Mouse (Mus musculus) B cell, adult 62 days (primary cell): ENCODE measurements around the gene Dhx38. TPM values are rescaled to one million over a fixed set of nuclear protein-coding genes. Genes with fewer than 3 reads are reported as not detected.

Experiments used
- total RNA-seq: library from RNA; stranded (reverse); gene quantifications from 4 replicates; pipeline ENCODE4 v1.2.4, GENCODE M21; 2023

The Dhx38 gene
- total RNA-seq, result 81.0 to 87.6 TPM (median 84.8 TPM) in 4 replicates

DNA sequence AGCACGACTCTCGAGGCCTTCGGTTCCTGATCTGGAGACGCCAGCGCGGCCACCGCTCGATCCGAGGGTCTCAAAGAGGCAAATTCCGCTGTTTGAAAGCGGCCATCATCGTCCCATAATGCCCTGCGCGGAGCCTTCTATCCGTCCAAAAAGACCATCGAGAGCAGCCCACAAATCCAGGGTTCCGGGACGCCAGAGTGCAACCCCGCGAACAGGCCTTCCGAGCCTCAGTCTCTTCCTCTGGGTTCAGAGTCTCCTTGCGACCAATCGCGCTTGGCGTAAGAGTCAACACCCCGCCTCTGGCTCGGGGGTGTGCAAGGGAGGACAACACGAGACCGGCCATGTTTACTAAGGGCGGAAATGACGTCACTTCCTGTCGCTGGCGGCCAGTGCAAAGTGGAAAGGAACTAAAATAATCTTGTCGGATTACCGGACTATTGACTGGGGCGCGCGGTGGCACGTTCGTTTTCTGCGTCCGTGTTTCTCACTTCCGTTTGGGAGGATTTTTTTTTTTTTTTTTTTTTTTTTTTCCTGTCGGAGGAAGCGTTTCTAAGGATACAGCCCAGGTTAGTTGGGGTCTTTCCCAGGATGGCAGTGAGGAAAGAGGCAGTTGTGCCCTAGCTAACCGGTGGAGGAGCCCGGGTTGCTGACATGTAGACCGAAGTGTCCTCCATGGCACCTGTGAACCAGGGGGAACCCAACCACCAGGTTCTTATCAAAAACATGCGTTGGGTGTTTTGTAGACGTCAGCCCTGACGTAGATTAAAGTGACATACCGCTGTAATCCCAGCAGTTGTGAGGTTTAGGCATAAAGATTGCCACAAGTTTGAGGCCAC lies at the start of gene Dhx38, which contains the start of gene Txnl4b:
Gene Dhx38 (minus strand): TSS at position 364 of the 836 bp plus-strand sequence.
Gene Txnl4b (plus strand): TSS at position 395 of the 836 bp plus-strand sequence.

GRCm38 (mm10) chr8:109614243-109615210 lies 48.9 kb upstream of the Dhx38 start, which contains the start of gene Pkd1l3:
TSS of gene Pkd1l3 (plus strand) at chr8:109614517.

DNA sequence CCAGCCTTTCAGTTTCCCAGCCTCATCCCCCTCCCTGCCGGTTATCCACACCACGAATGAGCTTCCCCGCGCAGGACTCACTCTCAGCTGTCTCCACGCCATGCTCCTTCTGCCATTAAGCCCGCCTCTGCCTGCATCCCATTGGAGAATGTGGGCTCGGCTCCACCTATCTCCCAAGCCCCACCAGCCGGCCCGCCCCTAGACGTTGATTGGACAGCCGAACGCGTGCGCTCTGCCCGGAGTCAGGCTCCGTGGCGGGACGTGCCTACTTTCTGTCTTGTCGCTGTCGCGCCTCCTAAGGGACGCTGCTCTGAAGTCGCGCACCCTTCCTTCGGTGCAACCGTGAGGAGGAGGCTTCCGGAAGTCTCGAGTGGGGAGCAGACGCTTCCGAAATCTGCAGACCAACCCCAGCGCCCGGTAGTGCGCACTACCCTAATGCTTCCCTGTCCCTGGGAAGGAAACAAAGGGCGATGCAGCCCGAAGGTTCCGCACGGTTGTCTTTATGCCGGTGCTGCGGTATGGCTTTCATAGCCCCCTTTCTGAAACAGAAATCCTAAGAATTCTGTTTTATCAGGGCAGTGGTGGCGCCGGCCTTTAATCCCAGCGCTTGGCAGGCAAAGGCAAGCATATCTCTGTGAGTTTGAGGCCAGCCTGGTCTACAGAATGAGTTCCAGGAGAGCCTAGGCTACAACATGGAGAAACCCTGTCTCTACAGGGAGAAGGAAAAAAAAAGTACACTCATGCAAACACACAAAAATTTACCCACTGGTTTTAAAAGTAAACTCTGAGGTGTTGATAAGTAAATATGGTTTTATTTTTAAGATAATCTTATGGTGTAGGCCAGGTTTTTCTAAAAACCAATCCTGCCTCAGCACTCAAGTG lies 42.9 kb upstream of the Dhx38 start, which contains the start of gene Dhodh:
Gene Dhodh (minus strand): TSS at position 403 of the 882 bp plus-strand sequence.

DNA sequence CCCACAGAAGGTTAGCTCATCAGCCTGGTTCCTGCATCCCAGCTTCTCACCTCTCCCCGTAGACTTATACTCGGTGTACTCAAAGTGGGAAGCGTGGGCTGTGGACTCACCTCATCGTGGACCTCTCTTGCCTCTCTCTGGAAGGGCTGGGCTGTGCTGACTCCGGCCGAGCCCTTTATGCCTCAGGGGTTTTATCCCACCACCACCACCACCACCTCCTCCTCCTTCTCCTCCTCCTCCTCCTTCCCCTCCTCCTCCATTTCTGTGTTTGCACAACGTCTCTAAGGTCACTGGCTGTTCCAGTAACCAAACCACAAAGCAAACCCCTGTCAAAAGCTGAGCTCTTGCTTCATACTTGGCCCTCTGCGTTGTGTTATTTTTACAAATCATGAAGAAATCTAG lies 13.2 kb upstream of the Dhx38 start, which contains the start of gene Hp:
Gene Hp (minus strand): TSS at position 273 of the 402 bp plus-strand sequence.

Other genes starting within 250 kb of the Dhx38 start
- not detected in 4 replicates for gene Pmfbp1, start 71.8 kb downstream of the Dhx38 start, total RNA-seq
- 4.4 to 6.8 TPM (median 5.5 TPM) in 4 replicates for gene Txnl4b, start within 50 bp of the Dhx38 start, total RNA-seq
- gene Hp, start 13.3 kb upstream of the Dhx38 start, total RNA-seq, result not detected in 4 replicates
- gene Dhodh, start 42.8 kb upstream of the Dhx38 start, total RNA-seq, result 18.9 to 28.1 TPM (median 23.8 TPM) in 4 replicates
- gene Pkd1l3, start 48.7 kb upstream of the Dhx38 start, total RNA-seq, result 1.2 to 2.2 TPM (median 1.3 TPM) in 4 replicates
- 105 to 121 TPM (median 114 TPM) in 4 replicates for gene Ist1, start 127.4 kb upstream of the Dhx38 start, total RNA-seq
- gene Zfp821, start 139.7 kb upstream of the Dhx38 start, total RNA-seq, result 25.1 to 27.9 TPM (median 26.7 TPM) in 4 replicates
- 34.7 to 38.9 TPM (median 37.9 TPM) in 4 replicates for gene Atxn1l, start 171.9 kb upstream of the Dhx38 start, total RNA-seq
- 83.4 to 104 TPM (median 92.7 TPM) in 4 replicates for gene Ap1g1, start 212.7 kb upstream of the Dhx38 start, total RNA-seq